Mouse (Mus musculus): Measurements from ENCODE around the gene Lrrc45.

GRCm38 (mm10) chr11:120704486-120705325, 9.0 kb upstream of the Lrrc45 start:
- TF ChIP-seq MYOD1 (IDR thresholded peaks at IDR 0.05; ENCODE audit: control insufficient read depth in 1 of 3, insufficient read length in 2 of 3, low read depth in 2 of 3) (no peak), POLR2AphosphoS2 (IDR thresholded peaks at IDR 0.05; ENCODE audit: insufficient read length, low read depth) (no peak), POLR2A (IDR thresholded peaks at IDR 0.05; ENCODE audit: insufficient read length, low read depth) (no peak), TCF12 (IDR thresholded peaks at IDR 0.05; ENCODE audit: insufficient read depth, poor library complexity, severe bottlenecking) (no peak), REST (IDR thresholded peaks at IDR 0.05; ENCODE audit: insufficient read depth, insufficient read length) (no peak), SRF (IDR thresholded peaks at IDR 0.05; ENCODE audit: control insufficient read depth, insufficient read length, low read depth) (no peak), E2F4 (IDR thresholded peaks at IDR 0.05; ENCODE audit: insufficient read depth) (no peak), MAX (IDR thresholded peaks at IDR 0.05; ENCODE audit: low read depth) (no peak)
